Mouse (Mus musculus): ENCODE measurements around the gene Strada.
"Not testable (repeated sequence)": the region's sequence is repeated elsewhere in the genome, so short reads cannot be mapped to it uniquely, and the experiment has no call there.

The Strada gene

GRCm38 (mm10) chr11:106154770-106155169 lies 47.2 kb downstream of the Strada start:
- DNase-seq, result no peak

GRCm38 (mm10) chr11:106154091-106154490 lies 47.9 kb downstream of the Strada start:
- no peak for DNase-seq

GRCm38 (mm10) chr11:106152132-106152531 lies 49.8 kb downstream of the Strada start:
- DNase-seq, result peak; percentile 62

GRCm38 (mm10) chr11:106151219-106151618 lies 50.7 kb downstream of the Strada start:
- DNase-seq, result no peak

- peak; percentile 60 for DNase-seq
Measured at GRCm38 (mm10) chr11:106134580-106135528, 67.1 kb downstream of the Strada start.

- DNase-seq, result no peak
Measured at GRCm38 (mm10) chr11:106132516-106132915, 69.5 kb downstream of the Strada start.

GRCm38 (mm10) chr11:106129477-106129876 lies 72.5 kb downstream of the Strada start:
- no peak for DNase-seq

- not testable (repeated sequence) for DNase-seq
Measured at GRCm38 (mm10) chr11:106126727-106127373, 75.1 kb downstream of the Strada start.

GRCm38 (mm10) chr11:106125827-106126226 lies 76.1 kb downstream of the Strada start:
- DNase-seq, result no peak

GRCm38 (mm10) chr11:106124784-106125183 lies 77.2 kb downstream of the Strada start:
- no peak for DNase-seq

- no peak for DNase-seq
Measured at GRCm38 (mm10) chr11:106122736-106123135, 79.2 kb downstream of the Strada start.

GRCm38 (mm10) chr11:106122221-106122620 lies 79.7 kb downstream of the Strada start:
- no peak for DNase-seq

Data from cerebellum, adult 11-12 months (tissue).